Comparison of ENCODE assay signal across 9 mouse cellular contexts in the genomic region with DNA sequence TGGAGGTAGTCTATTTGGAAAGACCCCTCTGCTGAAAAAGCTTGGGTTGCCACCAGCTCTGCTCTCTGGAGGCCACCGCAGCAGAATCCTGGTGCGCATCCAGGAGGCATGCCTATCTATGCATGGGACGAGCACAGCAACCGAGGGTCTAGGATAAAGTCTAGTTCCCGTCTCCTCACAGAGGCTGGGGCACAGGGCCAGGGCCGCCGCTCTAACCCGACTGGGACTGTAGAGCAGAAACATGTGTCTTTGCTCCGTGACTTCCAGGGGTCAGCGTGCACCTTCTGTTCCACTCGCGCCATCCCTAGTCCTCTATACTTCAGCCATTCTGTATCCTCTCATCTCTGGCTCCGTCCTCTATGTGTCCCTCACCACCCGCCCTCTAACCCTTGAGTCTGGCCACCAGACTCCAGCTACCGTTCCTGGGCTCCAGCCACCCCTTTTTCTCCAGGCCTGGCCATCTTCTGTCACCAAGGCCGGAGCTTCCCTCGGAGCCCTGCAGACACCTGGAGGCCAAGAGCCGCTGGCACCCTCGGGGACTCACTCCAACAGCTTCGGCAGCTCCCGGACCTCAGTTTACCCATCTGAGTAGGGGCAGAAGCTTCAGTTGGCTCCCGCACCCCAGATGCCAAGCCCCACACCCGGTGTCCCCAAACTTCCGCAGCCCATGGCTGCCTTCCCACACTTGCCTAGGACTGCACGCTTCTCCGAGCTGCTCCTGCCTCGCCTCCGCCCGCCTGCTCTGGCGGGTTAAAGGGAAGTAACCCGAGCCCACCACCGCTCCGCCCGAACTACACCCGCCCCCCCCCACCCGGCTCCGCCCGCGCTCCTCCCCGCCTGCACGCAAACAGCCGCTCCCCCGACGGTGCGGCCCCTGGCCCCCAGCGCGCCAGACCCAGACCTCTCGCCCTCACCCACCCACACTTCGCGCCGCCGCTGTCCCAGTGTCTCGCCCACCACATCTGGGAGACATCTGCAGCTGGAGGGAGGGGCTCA. TPM values are rescaled to one million over a fixed set of nuclear protein-coding genes. Genes with fewer than 3 reads are reported as not detected.
A peak's percentile ranks its signal among the peaks of the same experiment; 100 is the strongest.
DNase-seq lines count a peak whose midpoint lies in the region; ATAC-seq and TF ChIP-seq lines count a peak whose summit lies in the region.
"Had no signal": no experiment of that assay in that cellular context is flagged by ENCODE, and none has a peak within 500 bp of the region (broad histone marks: within the 10 kb centered on the region; RNA-seq: fewer than 3 reads in every experiment).

No protein-coding gene starts in this region.

- peak overlapping the region; percentile 38 for H3K9ac ChIP-seq in intestine, embryonic 14.5 days (ENCODE audit: low read length)
- peak overlapping the region; percentile 57 for H3K9ac ChIP-seq in stomach, postnatal 0 days (ENCODE audit: low read length)

- no peak for TF ChIP-seq CTCF in stomach, postnatal 0 days (IDR thresholded peaks at IDR 0.05; ENCODE audit: low read depth)

- H3K4me2 ChIP-seq in intestine, embryonic 14.5 days (ENCODE audit: low read length): peak overlapping the region; percentile 67
- peak overlapping the region; percentile 64 for H3K4me2 ChIP-seq in stomach, postnatal 0 days (replicated peaks; ENCODE audit: low read depth)

- no peak for TF ChIP-seq EP300 in stomach, postnatal 0 days (optimal IDR thresholded peaks at IDR 0.05)

- no peaks in the 10 kb centered on the region for H3K9me3 ChIP-seq in intestine, embryonic 14.5 days (ENCODE audit: control insufficient read depth, low read length)
- H3K9me3 ChIP-seq in stomach, postnatal 0 days (ENCODE audit: control insufficient read depth, low read length): no peaks in the 10 kb centered on the region

- 8% methylated on average over 53 of the region's 53 CpGs for WGBS in intestine, embryonic 14.5 days
- 11% methylated on average over 40 of the region's 53 CpGs for WGBS in stomach, postnatal 0 days

- peak; percentile 77 for ATAC-seq in intestine, embryonic 14.5 days (replicated peaks; ENCODE audit: low FRiP score, low TSS enrichment, low read depth)
- peak; percentile 60; the same call in 1 of the 2 replicates for ATAC-seq in stomach, postnatal 0 days (ENCODE audit: low FRiP score, low TSS enrichment)

- peak overlapping the region; percentile 44 for H3K4me3 ChIP-seq in intestine, embryonic 14.5 days (ENCODE audit: low read depth, low read length)
- peak overlapping the region; percentile 48 for H3K4me3 ChIP-seq in stomach, postnatal 0 days (ENCODE audit: low read depth, low read length)

- no peaks in the 10 kb centered on the region for H3K36me3 ChIP-seq in intestine, embryonic 14.5 days (ENCODE audit: control insufficient read depth, insufficient read depth, low read length)
- H3K36me3 ChIP-seq in stomach, postnatal 0 days (ENCODE audit: control insufficient read depth, insufficient read depth, low read length): no peaks in the 10 kb centered on the region

- no peak overlapping the region for H3K27ac ChIP-seq in intestine, embryonic 14.5 days (ENCODE audit: low read depth)
- H3K27ac ChIP-seq in stomach, postnatal 0 days (replicated peaks): peak overlapping the region; percentile 58; the same call in 1 of the 2 replicates

- peak; percentile 35 for DNase-seq in ES-CJ7 (ENCODE audit: low read depth, low spot score)
- DNase-seq in adrenal gland, postnatal 14 days: peak; percentile 34
- peak; percentile 54 for DNase-seq in gastrocnemius, postnatal 10 days
- DNase-seq in intestine, embryonic 14.5 days (ENCODE audit: low spot score): peak; percentile 82
- peak; percentile 32 for DNase-seq in lung, postnatal 36 days
- peak; percentile 80 for DNase-seq in stomach, postnatal 0 days (ENCODE audit: low spot score)
- no peak for DNase-seq in left cerebral cortex, adult 18-20 months (ENCODE audit: low spot score in 2 of 2)
- no peak for DNase-seq in left cerebral cortex, adult 9 months (ENCODE audit: low spot score in 2 of 2)

- peaks cover 14% of the 10 kb centered on the region; the same call in 1 of the 2 replicates for H3K4me1 ChIP-seq in intestine, embryonic 14.5 days (replicated peaks; ENCODE audit: control insufficient read depth, insufficient read depth, low read length)
- no peaks in the 10 kb centered on the region for H3K4me1 ChIP-seq in stomach, postnatal 0 days (replicated peaks; ENCODE audit: control insufficient read depth, insufficient read depth)

- no peaks in the 10 kb centered on the region for H3K27me3 ChIP-seq in intestine, embryonic 14.5 days (replicated peaks; ENCODE audit: control insufficient read depth, insufficient read depth, low read length)
- no peaks in the 10 kb centered on the region for H3K27me3 ChIP-seq in stomach, postnatal 0 days (ENCODE audit: control insufficient read depth, insufficient read depth, low read length)

RNA-seq across cellular contexts. Expression of gene Anpep, which starts 13.1 kb away (rescaled TPM):
- 12.2 and 30.5 TPM in 2 replicates for total RNA-seq in adrenal gland, postnatal 14 days (2021)
- 10 to 100 TPM; 11.8 to 22.7 TPM for total RNA-seq in gastrocnemius, postnatal 10 days (2021)
- polyA plus RNA-seq in intestine, embryonic 14.5 days (2014; fragmentation: Nextera tagmentation; extraction: Ambion mirVana): 88.2 and 94.9 TPM in 2 replicates
- 31.4 and 36.8 TPM in 2 replicates for polyA plus RNA-seq in stomach, postnatal 0 days (2015; fragmentation: Nextera tagmentation; extraction: Ambion mirVana)
- 1 to 10 TPM; 5.3 to 5.5 TPM for total RNA-seq in left cerebral cortex, adult 18-20 months (2021)

RNA-seq across cellular contexts. Expression of gene Mesp2, which starts 37.2 kb away (rescaled TPM):
- 0.56 and 0.67 TPM in 2 replicates for total RNA-seq in adrenal gland, postnatal 14 days (2021)
- under 1 TPM in 1 of 2 experiments, not detected in 1; 0.19 TPM for total RNA-seq in gastrocnemius, postnatal 10 days (2021)
- 1.1 and 1.5 TPM in 2 replicates for polyA plus RNA-seq in intestine, embryonic 14.5 days (2014; fragmentation: Nextera tagmentation; extraction: Ambion mirVana)
- polyA plus RNA-seq in stomach, postnatal 0 days (2015; fragmentation: Nextera tagmentation; extraction: Ambion mirVana): 1.5 and 2.5 TPM in 2 replicates
- 1 to 10 TPM; 1.6 to 2.0 TPM for total RNA-seq in left cerebral cortex, adult 18-20 months (2021)
- total RNA-seq: gastrocnemius, postnatal 36 days had no signal

RNA-seq across cellular contexts. Expression of gene Mesp1, which starts 54.2 kb away (rescaled TPM):
- total RNA-seq in adrenal gland, postnatal 14 days (2021): not detected in 2 replicates
- not detected for total RNA-seq in gastrocnemius, postnatal 10 days (2021)
- 0.13 and 0.19 TPM in 2 replicates for polyA plus RNA-seq in intestine, embryonic 14.5 days (2014; fragmentation: Nextera tagmentation; extraction: Ambion mirVana)
- not detected in 2 replicates for polyA plus RNA-seq in stomach, postnatal 0 days (2015; fragmentation: Nextera tagmentation; extraction: Ambion mirVana)
- under 1 TPM in 1 of 2 experiments, not detected in 1; 0.28 TPM for total RNA-seq in left cerebral cortex, adult 18-20 months (2021)
- total RNA-seq: gastrocnemius, postnatal 36 days had no signal

Comparison
In these comparisons a context has a peak if more than half of its experiments do, and no peak if none do; other contexts are left out.
1. DNase-seq: peak in ES-CJ7 (single experiment), adrenal gland, postnatal 14 days (single experiment), gastrocnemius, postnatal 10 days (single experiment), intestine, embryonic 14.5 days (single experiment), lung, postnatal 36 days (single experiment) and stomach, postnatal 0 days (single experiment); none in left cerebral cortex, adult 18-20 months (0 of 2) and left cerebral cortex, adult 9 months (0 of 2).